Mouse (Mus musculus) CD4-positive naive resting alpha-beta T cell, adult 76 days (primary cell): ENCODE measurements around the gene Tmem263. TPM values are rescaled to one million over a fixed set of nuclear protein-coding genes. Genes with fewer than 3 reads are reported as not detected.

Source experiments
- total RNA-seq: library from RNA; stranded (reverse); gene quantifications from one replicate; pipeline ENCODE4 v1.2.4, GENCODE M21; 2023

The Tmem263 gene
- total RNA-seq = 7.9 TPM

GRCm38 (mm10) chr10:85102247-85103084 is at the start of gene Tmem263, which contains the start of gene Fhl4:
Gene Tmem263 (plus strand): TSS chr10:85102627.
Gene Fhl4 (minus strand): TSS chr10:85102495.

GRCm38 (mm10) chr10:85127395-85128287 is 25.2 kb downstream of the Tmem263 start, which contains the start of gene Mterf2:
Gene Mterf2 (minus strand): TSS chr10:85128027.

Other genes starting within 250 kb of the Tmem263 start
- 31.0 TPM for gene Ric8b, start 185.0 kb upstream of the Tmem263 start, total RNA-seq
- 0.44 TPM for gene Fhl4, start 132 bp upstream of the Tmem263 start, total RNA-seq
- gene Mterf2, start 25.4 kb downstream of the Tmem263 start, total RNA-seq = 6.9 TPM
- gene Cry1, start 82.4 kb downstream of the Tmem263 start, total RNA-seq = 39.7 TPM